Mouse (Mus musculus): Measurements from ENCODE around the gene 1700015F17Rik.

- TF ChIP-seq GATA1 (IDR thresholded peaks at IDR 0.05; ENCODE audit: borderline replicate concordance, low read length) = no peak
- no peak for TF ChIP-seq FLI1 (IDR thresholded peaks at IDR 0.05; ENCODE audit: low read length)
Observed at GRCm38 (mm10) chr5:5481662-5482061, 2.7 kb upstream of the 1700015F17Rik start.

Measured in megakaryocyte, embryonic 14.5 days (primary cell).